Mouse (Mus musculus) thymus, adult 2 months (tissue): Measurements from ENCODE around the gene Psmb6. TPM values are rescaled to one million over a fixed set of nuclear protein-coding genes. Genes with fewer than 3 reads are reported as not detected.
"Not testable (repeated sequence)": the region's sequence is repeated elsewhere in the genome, so short reads cannot be mapped to it uniquely, and the experiment has no call there.

Experiments
- DNase-seq: peaks from one replicate; pipeline ENCODE4 v3.0.0; 2021
- H3K27ac ChIP-seq: fragments of 200-500 bp; 2 replicates; pipeline ENCODE4 v1.5.1; 2012; ENCODE audit warnings: low read length, control low read depth; ENCODE audit not compliant: control insufficient read depth, insufficient read depth
- H3K27me3 ChIP-seq: fragments of 200-500 bp; 2 replicates; pipeline ENCODE4 v1.6.1; 2012; ENCODE audit warnings: mild to moderate bottlenecking, low read length, moderate library complexity, mixed read lengths; ENCODE audit not compliant: control insufficient read depth, insufficient read depth
- H3K36me3 ChIP-seq: fragments of 200-500 bp; 2 replicates; pipeline ENCODE4 v1.6.1; 2012; ENCODE audit warnings: mild to moderate bottlenecking, low read length, moderate library complexity; ENCODE audit not compliant: control insufficient read depth, insufficient read depth
- H3K4me1 ChIP-seq: fragments of 200-500 bp; replicated peaks from 2 replicates; pipeline ENCODE4 v1.6.1; 2012; ENCODE audit warnings: low read length; ENCODE audit not compliant: control insufficient read depth, insufficient read depth
- H3K4me3 ChIP-seq: fragments of 200-500 bp; 2 replicates; pipeline ENCODE4 v1.5.1; 2012; ENCODE audit warnings: mild to moderate bottlenecking, low read length, control low read depth, moderate library complexity; ENCODE audit not compliant: control insufficient read depth, insufficient read depth
- CTCF ChIP-seq: fragments of 200-500 bp; IDR thresholded peaks from 2 replicates; pipeline ENCODE4 v1.5.1; 2012; ENCODE audit warnings: mild to moderate bottlenecking, control low read depth, low read length, moderate library complexity, borderline replicate concordance; ENCODE audit not compliant: control insufficient read depth, poor library complexity, insufficient read depth; ENCODE audit errors: extremely low read depth
- POLR2A ChIP-seq: fragments of 200-500 bp; IDR thresholded peaks from 2 replicates; pipeline ENCODE4 v1.6.1; 2012; ENCODE audit warnings: mild to moderate bottlenecking, low read length, control low read depth, moderate library complexity; ENCODE audit not compliant: control insufficient read depth, poor library complexity, insufficient read depth; ENCODE audit errors: extremely low read depth
- WGBS: fragments of 180-500 bp; shearing (Covaris S2); methylation state at CpG from one replicate; pipeline ENCODE4 v1.1.7; 2018; 5-methylcytosine and 5-hydroxymethylcytosine counted together
- polyA plus RNA-seq: library from polyadenylated mRNA; depleted of rRNA; stranded (reverse); fragments of >200 nt; gene quantifications from 2 replicates; pipeline ENCODE4 v1.2.3, GENCODE M21; 2012

Gene Psmb6
- polyA plus RNA-seq, 1 experiment, result 460 TPM

GRCm38 (mm10) chr11:70518923-70519322, 6.2 kb upstream of the Psmb6 start, which contains the start of gene Gltpd2:
Gene Gltpd2, plus strand, starts transcription at chr11:70519196.
- no peak within 1 kb of the TSS for H3K4me3 ChIP-seq
- no peaks in the 10 kb centered on the region for H3K36me3 ChIP-seq
- no peak within 1 kb of the TSS for H3K27ac ChIP-seq
- TF ChIP-seq POLR2A, result no peak
- 96% methylated on average over 10 of the region's 10 CpGs for WGBS
- H3K27me3 ChIP-seq, result no peaks in the 10 kb centered on the region
- H3K4me1 ChIP-seq, result no peaks in the 10 kb centered on the region
- DNase-seq, result no peak

- 88% methylated on average over 41 of the region's 41 CpGs for WGBS
These were observed 4.9 kb upstream of the Psmb6 start for GRCm38 (mm10) chr11:70520178-70520769.

GRCm38 (mm10) chr11:70523306-70523989, 1.7 kb upstream of the Psmb6 start:
- not testable (repeated sequence) for H3K27me3 ChIP-seq, H3K4me1 ChIP-seq, DNase-seq, H3K4me3 ChIP-seq, H3K27ac ChIP-seq
- 95% methylated on average over 8 of the region's 8 CpGs for WGBS
- peaks cover 22% of the 10 kb centered on the region for H3K36me3 ChIP-seq

More at GRCm38 (mm10) chr11:70520178-70520769, 4.9 kb upstream of the Psmb6 start:
- no peak for DNase-seq
- Histone ChIP-seq H3K27me3 (no peaks in the 10 kb centered on the region), H3K27ac (no peak overlapping the region), H3K36me3 (no peaks in the 10 kb centered on the region), H3K4me3 (no peak overlapping the region; the same call in 1 of the 2 replicates), H3K4me1 (no peaks in the 10 kb centered on the region)
- no peak for TF ChIP-seq CTCF
- no peak for TF ChIP-seq POLR2A

GRCm38 (mm10) chr11:70524782-70525181, 385 bp upstream of the Psmb6 start:
- H3K36me3 ChIP-seq, result peaks cover 22% of the 10 kb centered on the region
- no peaks in the 10 kb centered on the region for H3K27me3 ChIP-seq
- H3K4me1 ChIP-seq, result peaks cover 6% of the 10 kb centered on the region; the same call in 1 of the 2 replicates
- H3K4me3 ChIP-seq, result no peak overlapping the region
- H3K27ac ChIP-seq, result no peak overlapping the region
- no peak for TF ChIP-seq POLR2A
- no peak for TF ChIP-seq CTCF
- 3% methylated on average over 8 of the region's 8 CpGs for WGBS
- no peak for DNase-seq

- no peak for DNase-seq
- peak overlapping the region; percentile 55 for H3K4me3 ChIP-seq
- no peak overlapping the region for H3K27ac ChIP-seq
- 4% methylated on average over 12 of the region's 12 CpGs for WGBS
- no peaks in the 10 kb centered on the region for H3K27me3 ChIP-seq
- H3K36me3 ChIP-seq, result peaks cover 22% of the 10 kb centered on the region
- TF ChIP-seq CTCF (no peak), POLR2A (no peak)
- peaks cover 6% of the 10 kb centered on the region; the same call in 1 of the 2 replicates for H3K4me1 ChIP-seq
These were observed 559 bp downstream of the Psmb6 start for GRCm38 (mm10) chr11:70525726-70526125.

GRCm38 (mm10) chr11:70526211-70526610, 1.0 kb downstream of the Psmb6 start:
- WGBS, result 96% methylated on average over 12 of the region's 12 CpGs
- Histone ChIP-seq H3K27ac (no peak overlapping the region), H3K27me3 (no peaks in the 10 kb centered on the region), H3K36me3 (peaks cover 22% of the 10 kb centered on the region), H3K4me1 (peaks cover 6% of the 10 kb centered on the region; the same call in 1 of the 2 replicates), H3K4me3 (no peak overlapping the region)
- no peak for TF ChIP-seq CTCF
- no peak for TF ChIP-seq POLR2A
- no peak for DNase-seq
